Comparison of ENCODE assay signal across 3 mouse cellular contexts in genomic region chr2:32617109-32617508, GRCm38 (mm10).
A peak's percentile ranks its signal among the peaks of the same experiment; 100 is the strongest.
TF ChIP-seq lines count a peak whose summit lies in the region.

No protein-coding gene starts in this region.

TF ChIP-seq in CH12.LX, 34 proteins besides CTCF, POLR2A, EP300 and RAD21:
- peak; percentile 91 for TF ChIP-seq MAFK (IDR thresholded peaks at IDR 0.05; ENCODE audit: insufficient replicate concordance, low read length)
- TF ChIP-seq RCOR1 (conservative IDR thresholded peaks at IDR 0.05; ENCODE audit: low read depth, low read length), result no peak

TF ChIP-seq in ES-E14, 5 proteins besides CTCF, POLR2A, EP300 and RAD21 (continued from another document):
- TF ChIP-seq HCFC1 (IDR thresholded peaks at IDR 0.05; ENCODE audit: borderline replicate concordance, insufficient read depth, low read length) (no peak), MAFK (IDR thresholded peaks at IDR 0.05; ENCODE audit: insufficient read depth, low read depth, low read length) (peak; percentile 93)

TF ChIP-seq in MEL, 35 proteins besides CTCF, POLR2A, EP300 and RAD21:
- no peak for TF ChIP-seq TAL1 (IDR thresholded peaks at IDR 0.05; ENCODE audit: low read length)
- TF ChIP-seq GABPA (IDR thresholded peaks at IDR 0.05; ENCODE audit: low read depth, low read length), result no peak
- no peak for TF ChIP-seq NRF1 (IDR thresholded peaks at IDR 0.05; ENCODE audit: insufficient read depth, low read depth, low read length, poor library complexity, severe bottlenecking)
- no peak for TF ChIP-seq ELF1 (IDR thresholded peaks at IDR 0.05; ENCODE audit: low read depth, low read length)
- TF ChIP-seq CHD1 (IDR thresholded peaks at IDR 0.05; ENCODE audit: low read depth, low read length), result no peak
- TF ChIP-seq MAFK (IDR thresholded peaks at IDR 0.05; ENCODE audit: borderline replicate concordance, low read depth, low read length), result peak; percentile 93
- no peak for TF ChIP-seq ZNF384 (IDR thresholded peaks at IDR 0.05; ENCODE audit: low read depth, low read length)
